Mouse (Mus musculus) gastrocnemius, adult 18-20 months (tissue): ENCODE measurements around the gene Parp16. TPM values are rescaled to one million over a fixed set of nuclear protein-coding genes. Genes with fewer than 3 reads are reported as not detected.
A peak's percentile ranks its signal among the peaks of the same experiment; 100 is the strongest.
"Not testable (repeated sequence)": the region's sequence is repeated elsewhere in the genome, so short reads cannot be mapped to it uniquely, and the experiment has no call there.

Source experiments
- DNase-seq: peaks from one replicate; pipeline ENCODE4 v3.0.0; 2021; ENCODE audit warnings: low spot score
- total RNA-seq, 2 experiments: library from RNA; stranded (reverse); gene quantifications; 2 replicates each; pipeline ENCODE4 v1.2.3; 2021

Parp16 gene
- total RNA-seq, 2 experiments from 2014 or later: 3.6 to 3.7 TPM

DNA sequence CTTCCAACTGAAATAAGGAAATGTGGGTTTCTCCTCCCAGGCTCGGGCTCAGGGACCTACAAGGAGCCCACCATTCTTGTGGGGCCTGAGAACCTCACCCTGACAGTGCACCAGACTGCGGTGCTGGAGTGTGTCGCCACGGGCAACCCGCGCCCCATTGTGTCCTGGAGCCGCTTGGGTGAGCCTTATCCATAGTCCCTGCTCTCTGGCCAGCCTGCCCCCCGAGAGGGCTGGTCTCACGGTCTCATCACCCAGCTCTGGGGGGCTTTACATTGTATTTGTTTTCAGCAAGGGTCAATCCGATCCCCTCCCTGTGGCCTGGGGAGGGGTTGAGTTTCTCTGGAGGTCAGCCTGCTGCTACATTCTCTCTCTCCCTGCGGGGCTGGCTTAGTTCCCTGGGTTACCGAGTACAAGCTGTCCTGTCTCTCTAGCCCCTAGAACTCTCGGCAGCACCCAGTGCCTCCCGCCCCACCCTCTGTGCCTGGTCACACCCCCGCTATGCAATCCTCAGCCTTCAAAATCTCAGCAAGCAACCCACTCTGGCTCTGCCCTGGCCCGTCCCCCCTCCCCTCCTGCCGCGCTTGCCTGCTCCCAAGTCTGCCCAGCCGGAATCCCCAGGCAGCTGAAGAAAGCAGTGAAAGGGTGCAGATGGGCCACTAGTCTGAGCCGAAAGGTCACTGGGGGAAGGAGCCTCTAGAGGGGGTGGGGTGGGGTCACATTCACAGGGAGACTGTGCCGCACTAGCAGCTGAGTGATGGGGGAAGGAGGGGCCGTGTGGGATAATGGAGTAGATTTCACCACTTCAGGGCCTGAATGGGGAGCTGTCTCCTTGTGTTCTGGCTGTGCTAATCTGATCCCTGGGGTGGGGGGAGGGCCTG, 16.6 kb upstream of the Parp16 start:
- peak; percentile 61 for DNase-seq

- no peak for DNase-seq
Observed at GRCm38 (mm10) chr9:65179817-65180624, 15.1 kb upstream of the Parp16 start.

- peak; percentile 86 for DNase-seq
Observed at GRCm38 (mm10) chr9:65188599-65188998, 6.6 kb upstream of the Parp16 start.

DNA sequence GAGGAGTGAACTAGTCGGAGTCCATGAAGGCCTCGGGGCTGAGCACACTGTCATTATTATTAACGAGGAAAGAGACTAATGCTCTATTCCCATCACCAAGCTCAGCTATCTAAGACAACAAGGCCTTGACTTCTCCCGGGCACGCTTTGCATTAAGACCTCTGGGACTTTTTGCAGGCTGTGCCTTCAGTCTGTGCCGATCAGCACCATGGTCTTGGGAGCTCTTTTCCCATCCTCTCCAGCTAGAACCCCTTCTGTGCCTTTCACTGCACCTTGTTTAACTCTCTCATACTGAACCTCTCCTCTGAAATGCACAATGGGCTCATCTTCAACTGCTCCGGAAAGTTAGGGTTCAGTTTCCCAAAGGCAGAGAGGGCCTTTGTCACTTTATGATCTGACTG, 4.8 kb upstream of the Parp16 start:
- no peak for DNase-seq

GRCm38 (mm10) chr9:65191389-65191754, 3.8 kb upstream of the Parp16 start:
- no peak for DNase-seq

DNA sequence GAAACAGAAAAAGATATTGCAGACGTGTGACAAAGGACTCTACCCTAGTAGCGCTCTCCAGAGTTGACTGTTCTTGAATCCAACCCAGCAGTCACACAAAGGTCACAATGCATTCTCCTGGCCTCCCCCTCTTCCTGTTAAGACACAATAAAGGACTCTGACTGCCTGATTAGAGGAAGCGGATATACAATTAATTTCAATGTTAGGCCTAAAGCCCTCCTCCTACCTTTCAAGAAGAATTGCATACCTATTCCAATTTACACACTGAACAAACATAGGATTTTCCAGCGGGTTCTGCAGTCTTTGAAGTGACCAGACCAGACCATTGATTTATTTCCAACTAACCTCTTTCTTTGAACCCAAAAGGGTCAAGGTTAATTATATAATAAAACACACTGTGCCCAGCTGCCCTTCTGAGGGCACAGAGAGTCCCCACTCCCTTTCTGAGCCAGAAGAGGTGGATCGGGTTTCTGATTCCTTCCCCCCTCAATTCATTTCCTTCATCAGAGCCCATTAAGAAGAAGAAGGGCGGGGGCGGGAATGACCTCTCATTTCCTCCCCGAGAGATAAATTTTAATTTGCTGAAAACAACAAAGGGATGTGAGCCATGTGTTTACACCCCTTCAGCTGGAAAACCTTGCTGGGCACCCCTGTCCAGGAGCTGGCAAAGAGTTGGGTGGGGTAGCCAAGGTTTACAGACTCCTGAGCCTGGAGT, 3.2 kb upstream of the Parp16 start:
- DNase-seq: no peak

GRCm38 (mm10) chr9:65193214-65193613, 1.9 kb upstream of the Parp16 start:
- DNase-seq: no peak

DNA sequence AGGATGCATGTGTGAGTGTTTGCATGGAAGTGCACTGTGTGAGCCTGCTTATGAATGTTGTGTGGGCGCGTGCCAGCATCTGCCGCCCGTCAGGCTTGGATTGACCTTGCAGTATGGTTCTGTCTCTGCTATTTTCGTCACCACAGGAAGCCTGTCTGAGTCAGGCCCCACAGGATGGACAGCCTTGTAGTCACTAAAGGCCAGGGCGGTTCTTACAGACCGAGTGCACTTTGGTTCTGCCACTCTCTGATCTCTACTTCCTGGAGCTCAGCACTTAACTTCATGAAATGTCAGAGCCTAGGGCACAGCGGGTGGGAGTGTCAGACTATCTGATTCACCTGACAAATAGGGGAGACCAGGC, 448 bp downstream of the Parp16 start:
- peak; percentile 50 for DNase-seq

DNA sequence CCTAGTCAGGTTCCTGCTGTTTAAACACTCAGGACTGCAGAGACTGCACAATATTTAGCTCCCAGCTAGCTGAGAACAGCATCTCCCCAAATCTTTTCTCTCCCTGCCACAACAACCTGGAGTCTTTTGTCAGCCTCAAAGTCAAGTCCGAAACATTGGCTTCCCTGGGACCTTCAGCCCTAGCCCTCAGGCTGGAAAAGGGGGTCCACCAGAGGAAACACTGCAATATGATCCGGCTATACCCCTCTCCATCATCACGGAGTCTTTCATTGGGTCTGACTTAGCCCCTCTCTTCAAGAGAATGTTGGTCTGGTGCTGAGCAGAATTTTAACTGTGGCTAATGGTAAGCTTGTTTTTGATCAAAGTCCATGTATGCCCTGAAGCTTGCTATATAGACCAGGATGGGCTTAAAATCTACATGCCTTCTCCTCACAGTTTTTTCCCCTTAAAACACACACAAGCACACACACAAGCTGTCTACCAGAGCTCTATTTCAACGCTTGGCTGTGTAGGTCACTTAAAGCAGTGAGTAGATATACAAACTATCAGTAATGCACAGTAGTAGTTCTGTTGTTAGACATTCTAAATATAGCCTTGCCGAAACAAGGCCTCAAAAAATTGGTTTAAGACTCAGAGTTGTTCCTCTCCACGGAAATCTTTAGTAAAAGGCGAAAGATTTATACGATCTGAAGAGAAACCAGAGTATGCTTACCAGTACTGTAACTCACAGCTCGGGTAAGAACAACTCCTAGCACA, 1.0 kb downstream of the Parp16 start:
- no peak for DNase-seq

DNA sequence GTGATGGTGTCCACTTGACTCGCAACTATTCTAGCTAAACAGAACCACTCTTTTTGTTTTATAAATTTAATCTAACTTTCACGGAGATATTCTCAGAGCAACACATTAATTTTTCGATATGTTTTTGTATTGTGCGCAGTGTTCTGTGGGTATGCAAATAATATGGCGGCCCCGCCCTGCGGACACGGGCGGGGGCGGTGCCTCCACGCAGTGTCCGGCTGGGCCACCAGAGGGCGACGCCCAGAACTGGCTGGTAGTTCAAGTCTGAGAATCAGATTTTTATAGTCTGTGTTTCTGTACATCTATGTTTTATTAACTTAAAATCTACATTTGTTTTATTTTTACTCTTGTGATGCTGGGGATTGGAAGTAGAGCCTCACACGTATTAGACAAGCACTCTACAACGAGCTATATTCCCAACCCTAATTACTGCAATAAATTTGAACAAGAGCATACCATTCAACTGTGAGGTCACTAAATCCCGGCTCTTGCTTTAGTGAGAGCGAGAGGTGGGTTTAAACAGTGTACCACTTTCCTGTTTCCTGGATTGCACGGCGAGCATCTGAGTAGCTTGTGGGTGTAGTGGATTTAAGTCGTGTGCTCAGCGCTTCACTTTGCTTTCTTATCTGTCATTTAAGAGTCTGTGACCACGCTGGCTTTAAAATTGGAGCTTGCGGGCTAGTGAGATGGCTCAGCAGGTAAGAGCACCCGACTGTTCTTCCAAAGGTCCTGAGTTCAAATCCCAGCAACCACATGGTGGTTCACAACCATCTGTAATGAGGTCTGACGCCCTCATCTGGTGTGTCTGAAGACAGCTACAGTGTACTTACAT, 1.8 kb downstream of the Parp16 start:
- DNase-seq: peak; percentile 95

DNA sequence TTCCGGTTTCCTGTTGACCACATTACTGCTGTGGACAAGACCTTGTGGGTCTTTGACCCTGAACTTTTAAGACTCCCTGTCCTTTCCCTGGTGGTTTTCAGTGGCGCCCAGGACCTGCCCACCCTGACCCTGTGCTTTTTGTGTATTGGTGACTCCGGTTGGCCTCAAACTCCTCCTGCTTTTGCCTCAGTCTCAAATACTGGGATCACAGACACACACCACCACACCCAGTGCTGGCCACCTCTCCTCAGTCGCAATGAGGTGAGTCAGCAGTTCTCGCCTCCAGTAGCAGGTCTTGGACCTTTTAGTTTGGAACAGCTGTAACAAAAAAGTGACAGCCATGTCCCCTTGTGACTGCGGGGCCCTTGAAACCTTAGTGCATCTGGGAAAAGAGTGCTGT, 2.7 kb downstream of the Parp16 start:
- DNase-seq: no peak

GRCm38 (mm10) chr9:65199723-65200122, 4.6 kb downstream of the Parp16 start:
- no peak for DNase-seq

DNA sequence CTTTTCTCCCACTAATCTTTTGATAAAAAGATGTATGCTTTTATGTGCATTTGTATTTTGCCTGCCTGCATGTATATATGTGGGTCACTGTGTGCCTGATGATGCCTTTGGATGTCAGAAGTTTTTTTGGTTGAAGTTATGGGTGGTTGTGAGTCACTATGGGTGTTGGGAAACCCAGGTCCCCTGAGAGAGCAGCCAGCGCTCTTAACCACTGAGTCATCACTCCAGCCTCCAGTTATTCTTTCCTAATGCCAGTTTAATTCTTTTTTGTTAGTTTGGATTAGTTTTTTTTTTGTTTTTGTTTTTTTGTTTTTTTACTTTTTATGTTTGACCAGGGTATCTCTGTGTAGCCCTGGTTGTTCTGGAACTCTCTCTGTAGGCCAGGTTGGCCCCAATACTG, 5.5 kb downstream of the Parp16 start:
- peak; percentile 82 for DNase-seq

GRCm38 (mm10) chr9:65201021-65201380, 5.8 kb downstream of the Parp16 start:
- DNase-seq: no peak

DNA sequence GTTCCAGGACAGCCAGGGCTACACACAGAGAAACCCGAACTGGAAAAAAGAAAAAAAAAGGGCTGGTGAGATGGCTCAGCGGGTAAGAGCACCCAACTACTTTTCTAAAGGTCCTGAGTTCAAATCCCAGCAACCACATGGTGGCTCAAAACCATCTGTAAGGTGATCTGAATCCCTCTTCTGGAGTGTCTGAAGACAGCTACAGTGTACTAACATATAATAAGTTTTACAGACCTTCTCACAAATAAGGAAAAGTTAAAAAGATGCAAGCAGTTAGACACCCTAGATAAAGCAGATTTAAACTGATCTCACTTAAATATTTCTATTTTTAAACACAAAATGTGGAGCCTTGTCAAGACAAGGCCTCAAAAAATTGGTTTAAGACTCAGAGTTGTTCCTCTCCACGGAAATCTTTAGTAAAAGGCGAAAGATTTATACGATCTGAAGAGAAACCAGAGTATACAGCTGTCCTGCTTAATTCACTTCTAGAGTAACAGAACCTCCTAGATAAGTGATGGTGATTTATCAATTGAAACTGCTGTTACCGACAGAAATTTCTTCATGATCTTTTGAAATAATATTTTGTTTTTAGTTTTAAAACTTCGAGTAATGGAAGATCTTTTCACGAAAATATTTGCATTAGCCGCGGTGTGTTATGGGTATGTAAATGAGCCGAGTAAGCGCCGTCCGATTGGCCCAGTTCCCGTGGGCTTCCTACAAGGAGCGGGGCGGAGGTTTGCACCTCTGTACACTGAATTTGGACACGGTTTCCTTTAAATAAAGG, 6.4 kb downstream of the Parp16 start:
- peak; percentile 92 for DNase-seq

DNA sequence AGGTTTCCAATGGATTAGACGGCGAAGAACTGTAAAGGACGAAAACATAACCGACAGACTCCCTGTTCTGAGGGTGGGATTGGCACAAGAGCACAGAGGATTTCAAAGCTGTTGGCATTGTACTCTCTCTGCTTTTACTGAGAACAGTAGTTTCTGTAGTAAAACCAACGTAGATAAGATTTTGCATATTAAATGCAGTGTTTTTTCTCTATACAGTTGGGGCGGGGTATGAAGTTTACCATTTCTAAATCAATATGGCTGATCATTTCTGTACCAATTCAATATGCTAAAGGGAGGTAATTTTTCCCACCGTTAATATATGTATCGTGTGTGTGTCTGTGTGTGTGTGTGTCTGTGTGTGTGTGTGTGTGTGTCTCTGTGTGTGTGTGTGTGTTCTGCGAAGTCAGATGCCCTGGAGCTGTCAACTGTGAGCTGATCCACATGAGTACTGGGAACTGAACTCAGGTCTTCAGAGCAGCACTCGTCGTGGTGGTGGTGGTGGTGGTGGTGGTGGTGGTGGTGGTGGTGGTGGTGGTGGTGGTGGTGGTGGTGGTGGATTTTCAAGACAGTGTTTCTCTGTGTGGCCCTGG, 7.1 kb downstream of the Parp16 start:
- DNase-seq: no peak

GRCm38 (mm10) chr9:65205049-65205815, 10.1 kb downstream of the Parp16 start:
- DNase-seq: no peak

DNA sequence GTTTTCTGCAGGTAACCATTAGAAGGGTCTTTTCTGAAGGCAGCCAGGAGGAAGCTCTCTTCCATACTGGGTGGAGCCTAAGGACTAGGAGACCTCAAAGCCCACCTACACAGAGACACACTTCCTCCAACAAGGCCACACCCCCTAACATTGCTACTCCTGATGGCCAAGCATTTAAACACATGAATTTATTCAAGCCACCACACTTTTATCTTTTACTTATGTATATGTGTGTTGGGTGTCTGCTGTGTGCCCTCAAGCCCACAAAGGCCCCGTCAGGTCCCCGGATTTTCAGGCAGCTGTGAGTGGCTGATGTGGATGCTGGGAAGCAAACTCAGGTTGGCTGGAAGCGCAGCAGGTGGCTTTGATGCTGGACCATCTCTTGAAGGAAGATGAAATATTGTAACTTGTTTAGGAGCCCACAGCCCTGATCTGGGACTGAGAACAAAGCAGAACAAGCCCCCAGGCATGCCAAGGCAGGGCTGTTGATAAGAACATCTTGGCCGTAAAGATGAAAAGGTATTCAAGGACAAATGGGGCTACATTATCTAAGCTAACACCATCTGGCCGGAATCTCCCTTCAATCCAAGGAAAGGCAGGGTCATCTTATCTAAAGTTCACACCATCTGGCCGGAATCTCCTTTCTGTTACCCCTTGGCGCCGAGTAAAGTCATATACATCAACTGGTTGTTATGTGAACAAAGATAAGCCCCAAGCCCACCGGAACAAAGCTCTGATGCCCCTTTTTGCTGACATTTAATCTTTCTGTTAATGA, 12.1 kb downstream of the Parp16 start:
- DNase-seq: not testable (repeated sequence)
